Mouse (Mus musculus) forelimb bud, embryonic 11.5 days (tissue): ENCODE results near the gene Fyn.

ENCODE experiments used
- DNase-seq: peaks from one replicate; pipeline ENCODE4 v3.0.0-alpha.2; 2012; ENCODE audit warnings: low read depth, low spot score

Gene Fyn

DNA sequence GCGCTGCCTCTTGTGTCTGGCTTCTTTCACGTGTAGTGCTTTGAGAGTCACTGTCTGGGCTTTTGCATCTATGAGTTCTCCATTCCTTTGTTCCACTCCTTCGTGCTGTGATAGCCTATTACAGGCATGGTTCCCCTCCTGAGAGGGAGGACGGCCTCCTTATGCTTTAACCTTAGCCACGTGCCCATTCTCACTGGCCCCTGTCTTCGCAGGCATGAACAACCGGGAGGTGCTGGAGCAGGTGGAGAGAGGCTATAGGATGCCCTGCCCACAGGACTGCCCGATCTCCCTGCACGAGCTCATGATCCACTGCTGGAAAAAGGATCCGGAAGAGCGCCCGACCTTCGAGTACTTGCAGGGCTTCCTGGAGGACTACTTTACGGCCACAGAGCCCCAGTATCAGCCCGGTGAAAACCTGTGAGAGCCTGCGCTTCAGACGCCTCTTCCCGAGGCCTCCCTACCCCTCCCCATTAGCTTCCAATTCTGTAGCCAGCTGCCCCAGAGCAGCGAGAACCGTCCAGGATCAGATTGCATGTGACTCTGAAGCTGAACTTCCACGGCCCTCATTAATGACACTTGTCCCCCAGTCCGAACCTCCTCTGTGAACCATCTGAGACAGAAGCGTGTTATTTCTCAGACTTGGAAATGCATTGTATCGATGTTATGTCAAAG is 195.0 kb downstream of the Fyn start:
- no peak for DNase-seq

DNA sequence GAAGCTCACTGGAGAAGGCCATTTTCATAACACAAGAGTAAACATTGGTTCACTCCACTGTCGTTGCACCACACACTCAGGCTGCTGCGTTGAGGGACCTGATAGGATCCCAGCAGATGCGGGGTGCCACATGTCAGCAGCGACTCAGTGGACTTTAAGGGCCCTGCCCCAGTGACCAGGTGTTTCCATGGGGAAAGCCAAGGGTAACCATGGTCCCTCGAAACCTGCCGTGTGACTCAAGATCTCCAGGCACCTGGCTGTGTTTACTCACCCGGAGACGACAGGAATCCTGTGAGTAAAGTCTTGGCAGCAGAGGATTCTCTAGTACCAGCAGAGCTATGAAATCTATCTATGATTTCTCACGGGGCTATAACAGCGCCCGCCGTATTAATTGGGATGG is 198.2 kb downstream of the Fyn start:
- no peak for DNase-seq

DNA sequence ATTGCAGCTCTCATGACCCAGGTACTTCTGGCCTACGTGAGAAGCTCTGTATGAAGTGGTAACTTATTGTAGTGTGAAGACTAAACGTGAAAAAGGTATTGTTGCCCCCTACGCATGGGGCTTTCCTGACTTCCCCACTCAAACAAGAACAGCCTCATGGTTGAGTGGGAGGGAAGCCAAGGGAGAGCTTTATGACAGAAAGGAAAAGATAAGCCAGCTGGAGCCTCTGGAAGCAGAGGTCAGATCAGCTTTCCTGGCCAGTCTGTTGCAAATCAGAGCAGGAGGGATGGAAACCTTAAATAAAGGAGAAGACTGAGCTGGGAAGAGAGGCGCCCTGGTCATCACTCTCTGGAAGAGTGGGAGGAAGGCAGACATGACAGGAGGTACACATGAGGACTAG is 200.3 kb downstream of the Fyn start:
- DNase-seq: no peak

DNA sequence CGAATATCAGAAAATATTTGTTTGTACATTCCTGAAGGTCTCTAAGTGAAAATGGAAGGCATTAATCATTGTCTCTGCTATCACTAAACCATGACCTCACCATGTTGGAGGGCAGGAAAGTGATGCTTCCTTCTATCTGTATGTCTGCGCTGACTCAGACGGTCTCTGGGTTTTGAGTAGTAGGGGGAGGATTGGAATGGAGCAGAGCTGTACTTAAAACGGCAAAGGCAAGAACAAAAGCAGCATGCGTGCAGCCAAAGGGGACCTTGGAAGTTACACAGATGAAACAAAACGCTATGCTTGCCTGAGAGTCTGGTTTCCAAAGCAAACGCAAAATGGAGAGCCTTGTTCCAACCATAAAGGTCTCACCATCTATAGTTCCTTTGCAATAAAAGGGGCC is 202.4 kb downstream of the Fyn start:
- no peak for DNase-seq

DNA sequence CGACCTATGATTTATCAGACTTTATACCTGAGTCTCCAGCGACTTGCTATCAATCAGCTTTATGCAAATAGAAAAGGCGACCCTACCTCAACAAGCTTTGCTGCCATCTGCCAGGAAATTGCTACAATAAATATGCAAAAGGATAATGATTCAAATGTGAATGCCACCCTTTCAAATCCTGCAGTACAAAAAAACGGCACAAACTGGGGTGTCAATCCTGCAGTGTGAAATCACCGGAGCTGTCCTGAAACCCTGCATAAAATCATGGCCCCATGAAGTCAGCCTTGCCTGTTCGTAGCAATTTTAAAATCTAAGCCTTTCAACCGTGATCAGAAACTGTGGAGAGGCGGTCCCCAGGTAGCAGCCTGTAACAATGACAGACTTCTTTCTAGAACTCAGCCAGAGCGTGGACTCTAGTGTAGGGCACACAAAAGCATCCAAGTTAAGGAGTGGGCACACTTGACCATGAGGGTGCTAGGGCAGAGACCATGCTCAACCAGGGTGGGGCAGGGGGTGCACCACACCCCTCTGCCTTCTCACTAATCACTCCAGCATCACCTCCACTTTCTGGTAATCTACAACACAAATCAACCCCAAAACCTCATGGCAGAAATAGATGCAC is 203.5 kb downstream of the Fyn start:
- DNase-seq: no peak

DNA sequence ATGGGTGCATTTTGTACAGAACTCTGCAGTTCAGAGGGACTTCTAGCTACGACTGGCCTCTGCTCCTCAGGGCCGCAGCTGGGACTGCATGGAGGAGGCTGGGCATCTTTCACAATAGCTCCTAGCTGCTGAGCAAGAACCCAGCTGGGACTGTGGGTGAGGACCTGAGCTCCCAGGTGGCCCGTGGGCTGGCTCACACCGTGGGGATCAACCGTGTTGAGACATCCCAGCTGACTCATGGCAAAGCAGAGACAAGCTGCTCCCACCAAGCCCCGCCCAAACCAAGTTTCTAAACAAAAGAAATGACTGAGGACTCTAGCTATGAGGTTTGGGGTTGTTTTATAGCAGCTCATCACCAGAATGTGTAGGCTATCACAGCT is 204.0 kb downstream of the Fyn start:
- DNase-seq: no peak

DNA sequence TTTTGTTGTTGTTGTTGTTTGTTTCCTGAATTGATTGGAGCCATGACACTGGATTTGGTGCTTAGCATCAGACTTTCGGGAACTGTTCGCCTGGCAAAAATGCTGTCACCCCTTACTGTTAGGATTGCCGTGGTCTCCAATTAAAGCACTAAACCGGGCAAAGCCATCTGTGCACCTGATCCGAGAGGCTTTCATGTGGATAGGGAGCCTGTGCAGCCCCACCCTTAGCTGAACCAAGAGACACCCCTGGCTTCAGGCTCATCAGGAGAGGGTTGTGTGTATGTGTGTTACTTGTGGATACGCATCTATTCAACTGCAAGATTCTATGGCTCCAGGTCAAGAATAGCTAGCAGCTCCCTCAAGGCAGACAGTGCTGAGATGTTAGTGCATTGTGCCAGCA is 207.8 kb downstream of the Fyn start:
- DNase-seq: no peak

DNA sequence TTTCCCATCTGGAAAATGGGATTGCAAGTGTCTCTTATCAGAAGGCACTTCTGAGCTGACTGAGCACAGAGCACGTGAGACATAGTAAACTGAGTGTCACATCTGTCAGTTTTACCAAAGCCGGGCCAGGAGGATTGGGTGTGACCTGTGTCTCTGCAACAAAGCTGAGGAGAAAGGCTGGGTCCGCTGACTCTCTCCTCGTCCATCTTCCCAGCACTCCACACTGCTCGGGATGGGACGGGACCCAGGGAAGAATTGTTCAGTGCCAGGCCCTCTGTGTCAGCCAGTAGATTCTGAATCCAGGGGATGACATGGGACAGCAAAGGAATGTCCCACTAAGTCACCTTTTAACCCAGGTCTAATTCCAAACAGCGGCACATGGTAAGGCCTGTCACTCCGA is 211.8 kb downstream of the Fyn start:
- DNase-seq: no peak

DNA sequence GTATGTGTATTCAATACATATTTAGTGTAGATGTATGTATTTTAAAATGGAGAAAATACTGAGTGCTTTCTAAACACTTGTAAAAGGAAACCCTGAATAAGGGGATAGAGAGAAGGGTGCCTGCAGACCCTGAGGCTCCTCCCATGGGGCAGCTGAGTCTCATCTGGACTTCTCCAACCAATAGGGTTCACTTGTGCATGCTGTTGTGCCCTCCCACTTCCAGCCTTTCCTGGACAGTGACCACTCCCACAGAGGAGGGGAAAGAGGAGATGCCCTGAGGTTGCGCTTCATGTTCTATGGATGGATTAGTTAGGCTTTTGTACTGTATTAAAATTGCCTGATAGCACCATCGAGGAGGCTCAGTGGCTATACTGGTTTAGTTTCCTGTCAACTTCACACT is 213.7 kb downstream of the Fyn start:
- DNase-seq: no peak

DNA sequence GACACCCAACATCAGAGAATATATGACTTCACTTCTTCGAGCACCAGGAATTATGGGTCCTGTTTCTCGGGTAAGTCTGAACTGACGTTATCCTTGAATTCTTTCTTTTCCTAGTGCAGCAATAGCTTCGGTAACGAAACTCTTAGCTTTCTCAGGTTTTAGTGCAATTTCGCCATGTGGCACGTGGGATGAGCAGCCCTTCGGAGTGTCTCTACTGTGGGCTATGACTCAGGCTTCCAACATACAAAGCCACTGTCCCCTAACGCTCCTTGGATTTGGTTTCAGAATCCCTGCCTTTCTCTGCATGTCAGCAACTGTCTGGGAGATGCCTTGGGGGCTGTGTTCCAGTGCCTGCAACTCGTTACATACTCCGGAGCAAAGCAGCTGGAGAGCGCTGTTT is 215.1 kb downstream of the Fyn start:
- no peak for DNase-seq

DNA sequence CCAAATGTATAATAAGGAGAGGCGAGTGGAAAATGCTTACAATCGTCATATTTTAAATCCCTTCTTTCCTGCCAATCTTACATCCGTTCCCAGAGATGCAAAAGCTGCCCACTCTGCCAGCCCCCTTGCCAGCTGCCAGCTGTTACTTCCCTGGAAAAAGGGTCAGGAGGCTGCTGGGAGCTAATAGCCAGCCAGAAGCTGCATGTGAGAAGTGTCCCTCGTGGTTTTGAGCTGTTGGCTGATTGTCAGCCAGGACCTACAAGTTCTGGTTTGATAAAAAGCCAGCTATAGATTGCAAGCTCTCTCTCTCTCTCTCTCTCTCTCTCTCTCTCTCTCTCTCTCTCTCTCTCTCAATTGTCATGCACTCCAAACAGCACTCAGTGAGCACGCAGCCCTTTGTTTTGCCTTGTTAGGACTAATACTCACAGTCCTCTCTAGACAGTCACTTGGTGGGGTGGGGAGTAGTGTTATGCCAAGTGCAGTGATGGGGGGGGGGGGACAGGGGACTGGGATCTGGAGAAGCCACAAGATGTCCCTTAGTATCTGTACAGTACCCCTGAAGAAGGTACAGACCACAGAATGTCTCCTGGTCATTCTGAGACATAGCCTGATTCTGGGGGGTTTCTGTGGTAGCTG is 218.8 kb downstream of the Fyn start:
- no peak for DNase-seq

DNA sequence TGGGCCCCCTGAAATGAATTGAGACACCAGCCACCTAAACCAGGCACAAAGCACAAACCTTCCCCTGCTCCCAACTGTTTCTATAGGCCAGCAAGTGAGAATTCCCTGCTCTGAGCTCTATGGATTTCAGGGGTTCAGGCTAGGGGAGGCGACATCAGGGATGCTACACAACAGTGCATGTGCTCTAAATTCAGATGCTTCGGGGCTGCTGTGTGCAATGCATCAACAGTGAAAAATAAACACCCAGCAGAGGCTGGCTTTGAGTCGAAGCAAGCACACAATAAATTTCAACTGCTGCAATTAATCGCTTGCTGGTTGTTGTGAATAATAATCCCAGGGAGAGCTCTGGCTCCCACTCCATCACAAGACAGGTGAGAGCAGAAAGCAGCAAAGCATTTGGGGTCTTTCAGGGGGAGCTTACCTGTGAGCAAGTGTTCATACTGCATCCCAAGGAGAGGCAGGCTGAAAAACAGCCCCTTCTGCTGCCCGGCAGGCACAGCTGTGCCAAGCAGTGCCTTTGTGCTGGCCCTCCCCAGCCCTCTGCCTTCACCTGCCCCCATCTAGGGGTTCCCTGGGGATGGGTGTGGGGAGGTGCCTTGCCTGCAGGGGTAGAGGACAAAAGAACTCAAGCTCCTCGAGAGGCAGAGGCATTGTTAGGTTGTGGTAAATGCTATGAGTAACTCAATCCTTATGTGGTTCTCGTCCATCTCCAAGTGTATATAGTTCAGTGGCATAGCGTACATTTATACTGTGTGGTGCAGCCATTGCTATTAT is 219.5 kb downstream of the Fyn start:
- DNase-seq: no peak

DNA sequence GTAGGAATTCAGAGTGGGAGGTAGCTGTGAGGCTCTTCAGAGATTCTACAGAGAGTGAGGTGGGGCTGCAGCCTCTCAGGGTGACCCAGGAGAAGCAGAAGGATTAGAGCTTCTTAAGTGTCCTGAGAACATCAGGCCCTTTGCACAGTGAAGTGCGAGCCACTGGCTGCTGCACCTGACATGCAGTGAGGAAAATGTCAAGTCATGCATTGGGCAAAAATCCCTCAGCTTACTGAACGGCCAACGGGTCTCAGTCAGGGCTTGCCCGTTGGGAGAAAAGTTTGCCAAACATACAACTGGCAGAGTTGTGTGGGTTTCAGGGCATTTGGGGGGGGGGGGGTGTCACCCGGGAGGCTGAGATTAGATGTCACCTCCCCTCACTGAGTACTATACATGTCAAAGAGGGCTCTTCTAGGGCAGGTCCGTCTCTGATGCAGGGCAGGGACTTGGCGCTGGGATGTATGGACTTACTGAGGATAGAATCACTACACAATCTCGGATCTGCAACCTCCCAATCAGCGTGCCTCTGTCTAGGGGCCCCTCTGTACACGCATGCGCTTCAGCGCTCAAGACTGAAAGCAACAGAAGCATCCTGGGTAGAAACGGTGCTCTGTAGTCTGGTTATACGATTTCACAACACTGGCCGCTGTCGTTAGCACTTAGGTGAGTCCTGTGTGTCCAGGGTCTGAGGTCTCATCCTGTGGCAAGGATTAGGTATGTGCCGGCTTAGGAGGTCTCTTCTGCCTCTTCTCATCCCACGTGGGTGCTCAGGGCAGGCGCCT is 221.3 kb downstream of the Fyn start:
- DNase-seq: no peak

DNA sequence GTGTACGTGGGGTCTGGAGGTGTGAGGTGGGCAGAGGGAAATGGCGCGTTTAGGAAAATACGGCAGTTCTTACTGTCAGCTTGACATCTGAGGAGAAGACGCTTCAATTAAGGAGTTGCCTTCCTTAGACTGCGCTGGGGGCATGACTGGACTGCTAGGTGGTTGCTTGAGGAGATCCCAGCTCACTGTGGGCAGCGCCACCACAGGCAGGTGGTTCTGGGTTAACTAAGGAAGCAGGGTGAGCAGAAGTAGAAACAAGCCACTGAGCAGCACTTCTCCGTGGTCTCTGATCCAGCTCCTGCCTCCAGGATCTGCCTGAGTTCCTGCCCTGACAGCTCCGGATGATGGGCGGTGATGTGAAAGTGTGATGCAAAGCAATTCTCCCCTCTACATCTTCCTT is 222.0 kb downstream of the Fyn start:
- no peak for DNase-seq

DNA sequence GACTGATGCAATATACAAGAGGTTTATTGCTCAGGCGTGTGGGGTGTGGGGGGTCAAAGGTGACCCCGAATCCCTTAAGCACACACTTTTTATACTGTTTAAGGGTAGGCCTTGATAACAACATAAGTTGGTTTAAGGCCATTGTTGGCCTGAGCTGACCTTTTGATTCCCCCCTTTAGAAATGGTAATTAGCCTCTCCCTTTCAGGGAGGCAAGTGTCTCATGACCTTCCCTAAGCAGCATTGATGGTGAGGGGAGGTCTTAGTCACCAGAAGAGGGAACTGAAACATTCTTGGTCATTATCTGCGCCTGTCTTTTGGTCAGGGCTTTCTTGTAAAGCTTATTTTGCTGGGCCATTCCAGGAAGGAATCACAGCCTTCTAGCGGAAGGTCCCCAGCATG is 223.8 kb downstream of the Fyn start:
- DNase-seq: no peak

DNA sequence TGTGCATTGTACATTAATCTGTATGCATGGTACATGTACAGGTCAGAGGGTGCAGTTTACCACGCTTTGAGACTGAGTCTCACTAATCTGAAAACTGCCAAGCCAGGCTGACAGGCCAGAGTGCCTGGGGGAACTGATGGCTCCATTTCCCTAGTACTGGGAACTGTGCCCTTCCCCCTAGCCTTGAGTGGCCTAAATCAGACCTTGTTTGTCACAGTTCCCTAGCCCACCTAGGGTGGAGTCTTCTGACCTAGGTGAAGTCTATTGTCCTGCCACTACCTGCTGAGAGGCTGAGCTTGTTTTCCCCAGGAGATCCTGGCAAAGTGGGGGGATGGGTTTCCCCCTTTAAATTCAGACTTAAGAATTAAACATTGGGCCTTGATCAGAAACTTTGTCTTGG is 226.1 kb downstream of the Fyn start:
- DNase-seq: no peak

DNA sequence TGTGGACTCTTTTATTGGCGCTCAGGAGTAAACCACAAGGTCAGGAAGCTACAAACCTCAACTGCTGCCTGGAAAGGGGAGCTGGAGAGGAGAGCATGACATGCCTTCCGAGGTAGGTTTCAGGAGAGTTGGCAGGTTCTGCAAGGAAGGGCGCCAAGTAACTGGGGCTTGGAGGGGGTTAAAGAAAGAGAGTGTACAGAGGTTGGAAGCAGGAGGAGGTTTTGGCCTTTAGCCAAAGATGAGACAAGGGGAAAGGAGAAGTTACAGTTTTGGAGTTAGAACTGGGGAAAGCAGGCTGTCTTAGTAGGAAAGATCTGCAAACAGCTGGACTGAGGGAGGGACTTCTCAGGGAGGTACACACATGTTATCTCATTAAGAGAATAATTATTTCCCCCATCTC is 227.2 kb downstream of the Fyn start:
- no peak for DNase-seq

DNA sequence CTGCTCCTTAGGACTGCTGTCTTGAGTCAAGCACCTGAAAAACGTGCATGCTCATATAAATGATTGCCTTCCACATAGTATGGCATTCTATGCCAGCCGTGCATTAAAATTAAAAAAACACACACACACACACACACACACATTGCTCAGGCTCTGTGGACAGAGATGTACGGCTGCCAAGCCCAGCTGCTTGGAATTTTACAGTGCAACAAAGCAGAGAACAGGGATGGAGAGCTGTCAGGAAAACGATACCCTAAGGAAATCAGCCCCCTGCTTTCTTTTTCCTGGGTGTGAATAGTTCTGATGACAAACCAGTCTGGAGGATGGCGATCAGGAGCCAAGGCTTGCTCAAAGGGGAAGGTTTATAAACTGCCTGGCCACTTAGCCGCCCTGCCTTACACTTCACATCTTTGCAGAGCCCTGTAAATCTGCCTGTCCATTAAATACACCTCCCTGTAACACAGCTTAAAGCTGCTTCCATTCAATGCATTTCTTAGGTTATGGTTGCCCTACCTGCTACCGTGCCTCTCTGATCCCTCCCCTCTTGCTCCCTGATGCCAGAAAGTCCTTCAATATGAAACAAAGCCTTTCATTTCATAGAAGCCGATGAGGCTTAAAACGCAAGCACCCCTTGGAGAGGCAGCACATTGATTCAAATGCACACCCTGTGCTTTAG is 228.6 kb downstream of the Fyn start:
- DNase-seq: no peak

DNA sequence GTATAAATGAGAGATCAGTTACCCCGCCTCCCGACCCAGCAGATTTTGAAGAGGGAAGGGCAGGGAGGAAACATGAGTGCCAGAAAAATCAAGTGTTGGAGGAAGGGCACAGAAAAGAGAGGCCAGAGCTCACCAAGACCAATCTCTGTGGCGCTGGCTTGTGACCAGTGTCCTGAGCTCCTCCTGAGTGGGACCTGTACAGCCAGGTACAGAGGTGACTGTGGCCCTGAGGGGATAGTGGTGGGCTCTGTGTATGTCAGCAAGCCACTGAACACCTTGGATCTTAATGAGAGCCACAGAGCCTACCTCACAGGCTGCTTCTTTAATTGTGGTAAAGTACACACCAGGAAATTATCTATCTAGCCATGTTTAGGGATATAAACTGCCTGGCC is 229.1 kb downstream of the Fyn start:
- DNase-seq: no peak

DNA sequence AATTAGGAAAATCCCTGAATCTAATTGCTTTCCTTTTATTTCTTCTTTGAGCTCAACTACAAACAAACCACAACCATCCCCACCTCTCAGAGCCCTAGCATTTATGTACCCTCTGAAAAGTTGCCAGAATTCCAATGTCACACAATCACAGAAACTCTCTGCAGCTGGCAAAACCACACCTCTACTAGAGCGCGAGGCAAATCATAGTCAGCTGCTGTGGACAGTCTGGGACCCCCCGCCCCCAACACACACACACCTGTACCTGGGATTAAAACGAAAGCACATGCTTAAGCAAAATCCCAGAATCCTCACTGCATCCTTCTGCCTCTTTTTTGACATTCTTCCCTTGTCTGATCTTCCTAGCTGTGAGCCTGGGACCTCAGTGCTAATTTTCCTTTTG is 230.9 kb downstream of the Fyn start:
- DNase-seq: no peak

DNA sequence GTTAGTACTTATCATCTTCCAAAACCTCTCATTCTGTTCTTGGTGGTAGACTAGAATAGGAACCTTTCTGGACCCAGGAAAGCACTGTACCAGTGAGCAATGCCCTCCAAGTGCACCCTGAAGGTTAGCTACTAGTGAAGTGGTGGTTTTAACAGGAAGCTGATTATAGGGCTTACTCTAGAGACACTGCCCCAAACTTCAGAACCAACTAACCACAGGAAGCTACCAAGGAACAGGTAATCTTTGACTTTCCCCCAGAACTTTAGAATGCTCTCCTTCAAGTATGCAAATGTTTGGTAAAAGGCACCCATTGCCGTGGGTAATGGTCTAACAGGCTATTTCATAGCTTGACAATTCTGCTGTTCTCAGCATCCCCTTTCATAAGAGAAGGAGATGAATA is 231.5 kb downstream of the Fyn start:
- no peak for DNase-seq
